Mouse (Mus musculus): ENCODE data around the gene Tom1l2. TPM values are rescaled to one million over a fixed set of nuclear protein-coding genes. Genes with fewer than 3 reads are reported as not detected.

Tom1l2 gene
- total RNA-seq, 4 experiments from 2014 or later = 179 to 207 (median 191) TPM

DNA sequence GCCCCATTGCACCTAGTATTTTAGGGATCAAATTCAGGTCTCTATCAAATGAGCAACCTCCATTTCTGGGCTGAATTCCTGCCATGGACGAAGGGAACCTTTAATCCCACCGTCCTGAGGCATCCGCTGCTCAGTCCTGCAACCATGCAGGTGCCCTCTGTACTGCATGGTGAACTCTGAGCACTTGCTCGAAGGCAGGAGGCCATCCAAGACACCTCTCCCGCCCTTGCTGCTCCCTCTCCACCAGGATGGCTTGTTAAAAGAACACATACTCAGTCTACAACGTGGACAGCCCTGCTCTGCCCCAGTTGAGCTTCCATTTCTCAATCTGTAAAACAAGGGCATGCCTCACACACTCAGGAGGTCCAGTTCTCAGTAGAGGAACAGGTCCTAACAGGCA lies 144.5 kb downstream of the Tom1l2 start:
- DNase-seq (ENCODE audit: low spot score in 2 of 2) = no peak

DNA sequence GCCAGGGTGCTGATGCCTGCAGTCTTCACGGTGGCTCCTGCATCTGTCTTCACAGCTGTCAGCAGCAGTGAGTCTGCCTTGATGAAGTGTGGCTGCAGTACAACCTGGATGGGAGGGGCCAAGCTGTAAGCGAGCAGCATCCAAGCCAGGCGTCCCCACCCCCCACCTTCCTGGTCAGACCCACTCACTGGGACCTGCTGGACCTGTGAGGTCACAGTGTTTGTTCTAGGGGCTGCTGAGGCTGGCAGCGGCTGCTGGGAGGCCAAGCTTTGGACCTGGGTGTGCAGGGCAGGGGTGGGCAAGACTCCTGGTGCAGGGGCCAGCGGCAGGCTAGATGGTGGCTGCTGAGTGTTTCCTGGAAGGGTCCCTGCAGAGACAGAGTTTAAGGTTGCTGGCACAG lies 146.5 kb downstream of the Tom1l2 start:
- DNase-seq (ENCODE audit: low spot score in 2 of 2) = no peak

DNA sequence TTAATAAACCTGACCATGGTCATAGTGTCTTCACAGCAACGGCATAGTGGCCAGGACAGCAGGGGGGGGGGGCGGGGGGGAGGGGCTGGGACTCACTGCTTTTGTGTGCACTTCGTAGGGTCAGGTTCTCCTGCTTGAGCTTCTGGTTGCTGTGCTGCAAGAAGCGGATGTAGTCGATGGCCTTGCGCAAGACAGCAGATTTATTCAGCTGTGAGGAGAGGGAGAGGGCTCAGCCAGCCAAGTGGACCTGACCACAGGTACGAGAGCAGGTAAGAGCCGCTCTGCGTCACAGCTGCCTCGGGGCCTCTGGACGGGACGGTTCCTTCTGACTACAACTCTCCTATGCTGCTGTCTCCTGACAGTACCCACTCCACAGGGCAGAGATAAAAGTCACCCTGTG lies 147.7 kb downstream of the Tom1l2 start:
- no peak for DNase-seq (ENCODE audit: low spot score in 2 of 2)

DNA sequence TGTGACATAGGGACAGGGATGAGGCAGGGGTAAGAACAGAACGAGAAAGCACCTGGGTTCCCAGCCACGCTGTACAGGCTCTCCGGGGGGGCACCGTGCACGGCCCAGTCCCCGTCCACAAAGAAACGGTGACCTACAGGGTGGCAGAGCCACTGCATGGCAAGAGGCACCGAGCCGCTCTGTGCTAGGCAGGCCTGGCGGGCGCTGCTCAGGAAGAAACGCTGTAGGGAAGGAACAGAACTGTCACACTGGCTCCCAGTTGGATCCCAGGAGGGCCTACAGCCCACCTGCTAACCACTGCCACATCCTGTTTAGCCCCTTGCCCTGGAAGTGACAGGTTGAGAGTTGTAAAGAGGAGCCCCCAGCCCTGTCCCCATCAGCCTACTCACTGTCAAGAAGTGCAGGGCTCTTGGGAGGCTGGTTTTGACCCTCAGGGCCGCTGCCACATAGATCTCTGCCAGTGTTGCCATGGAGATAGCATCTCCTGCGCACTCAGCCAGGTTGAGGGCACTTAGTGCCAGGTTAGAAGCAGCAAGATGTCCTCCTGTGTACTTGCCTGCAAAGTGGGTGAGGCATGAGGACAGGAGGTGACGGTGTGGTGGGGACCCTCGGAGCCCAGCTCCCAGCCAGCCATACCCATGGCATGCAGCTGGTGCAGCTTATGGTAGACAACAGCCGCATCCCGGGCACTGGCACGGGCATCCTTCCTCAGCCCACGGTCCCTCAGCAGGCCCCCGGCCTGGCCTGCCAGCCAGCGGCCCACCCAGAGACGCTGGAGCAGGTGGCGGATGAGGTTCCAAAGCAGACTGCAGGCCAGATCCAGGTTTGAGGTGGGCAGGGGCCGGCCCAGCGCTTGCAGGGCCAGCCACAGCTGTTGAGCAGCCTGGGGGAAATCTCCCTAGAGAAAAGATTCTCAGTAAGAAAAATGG lies 149.7 kb downstream of the Tom1l2 start:
- no peak for DNase-seq (ENCODE audit: low spot score in 2 of 2)

DNA sequence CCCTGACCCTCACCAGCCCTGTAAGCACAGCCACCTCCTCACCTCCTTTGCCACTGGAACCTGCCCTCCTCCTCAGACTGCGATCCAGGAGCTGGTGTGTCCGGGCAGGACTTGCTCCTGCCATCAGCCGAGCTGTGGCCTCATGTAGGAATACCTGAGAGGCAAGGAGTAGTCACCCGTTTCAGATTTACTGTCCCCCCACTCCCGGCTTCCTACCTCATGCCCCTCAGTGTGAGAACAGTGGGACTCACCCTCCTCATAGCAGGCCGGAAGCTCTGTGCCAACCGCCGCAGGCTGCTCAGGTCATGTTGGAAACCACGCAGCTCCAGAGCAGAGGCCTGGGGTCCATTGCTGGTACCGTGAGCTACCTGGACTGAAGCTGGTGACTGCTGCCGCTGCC lies 152.3 kb downstream of the Tom1l2 start:
- DNase-seq (ENCODE audit: low spot score in 2 of 2) = no peak

DNA sequence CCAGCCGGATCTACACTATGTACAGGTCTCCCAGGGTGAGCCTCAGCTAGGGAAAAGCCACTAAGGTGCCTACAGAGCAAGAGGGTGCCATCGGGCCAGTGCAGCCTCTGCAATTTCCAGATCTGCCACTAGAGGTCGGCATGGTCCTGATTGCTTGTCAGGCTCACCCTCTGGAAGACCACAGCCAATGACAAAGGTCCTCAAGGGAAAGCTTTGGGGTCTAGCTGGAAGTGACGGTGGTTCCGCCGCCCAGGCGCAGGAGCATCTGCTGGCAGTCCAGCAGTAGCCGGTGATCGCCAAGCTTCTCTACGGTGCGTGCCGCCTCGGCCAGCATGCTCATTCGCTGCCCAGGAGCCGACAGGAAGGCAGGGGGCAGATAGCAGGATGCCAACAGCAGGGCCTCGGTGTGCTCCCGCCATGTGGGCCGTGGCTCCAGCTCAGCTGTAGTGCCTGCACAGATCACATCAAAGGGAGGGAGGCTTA lies 153.0 kb downstream of the Tom1l2 start:
- peak; percentile 89 to 94 for DNase-seq (ENCODE audit: low spot score in 2 of 2)

DNA sequence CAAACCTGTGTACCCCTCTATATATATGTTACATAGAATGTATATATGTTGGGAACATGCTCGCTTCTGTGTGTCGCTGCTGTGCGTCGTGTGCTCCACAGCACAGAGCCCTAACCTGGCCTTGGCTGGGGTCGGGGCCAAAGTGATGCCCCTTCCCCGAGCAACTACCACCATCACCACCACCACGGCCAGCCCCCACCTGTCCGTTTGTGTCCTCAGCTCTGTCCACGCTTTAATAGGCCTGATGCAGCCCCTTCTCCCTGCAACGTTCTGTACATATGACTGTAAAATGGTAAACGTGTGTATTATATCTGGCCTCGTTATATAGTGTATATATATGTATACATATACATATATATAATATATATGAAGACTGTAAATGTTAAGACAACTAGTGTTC lies 154.1 kb downstream of the Tom1l2 start:
- no peak for DNase-seq (ENCODE audit: low spot score in 2 of 2)

DNA sequence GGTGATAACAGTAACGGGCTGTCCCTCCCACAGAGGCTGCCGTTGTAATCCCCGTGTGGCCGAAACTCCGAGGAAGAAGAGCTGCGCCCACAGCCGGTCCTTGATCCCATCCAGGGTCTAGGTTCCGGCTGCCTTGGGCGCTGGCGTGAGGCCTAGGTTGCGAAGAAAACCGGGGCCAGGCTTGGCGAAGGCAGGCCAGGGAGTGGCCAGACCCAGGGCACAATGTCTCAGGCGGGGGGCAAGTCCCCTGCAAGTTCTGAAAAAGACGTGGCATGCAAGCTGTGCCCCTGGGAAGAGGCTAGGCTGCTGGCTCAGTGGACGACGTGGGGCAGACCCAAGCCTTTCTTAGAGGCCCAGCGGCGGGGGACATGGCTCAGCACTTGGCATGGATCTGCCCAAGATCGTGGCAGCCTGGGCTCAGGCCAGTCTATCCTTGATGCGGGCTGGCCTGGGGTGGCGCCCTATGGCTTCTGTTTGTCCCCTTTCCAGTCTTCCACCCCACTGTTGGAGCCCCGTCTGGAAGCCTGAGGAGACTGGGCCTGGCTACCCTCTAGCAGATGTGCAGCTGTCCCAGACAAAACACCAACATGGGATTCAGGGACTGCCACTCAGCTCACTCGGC lies 154.6 kb downstream of the Tom1l2 start:
- no peak for DNase-seq (ENCODE audit: low spot score in 2 of 2)

DNA sequence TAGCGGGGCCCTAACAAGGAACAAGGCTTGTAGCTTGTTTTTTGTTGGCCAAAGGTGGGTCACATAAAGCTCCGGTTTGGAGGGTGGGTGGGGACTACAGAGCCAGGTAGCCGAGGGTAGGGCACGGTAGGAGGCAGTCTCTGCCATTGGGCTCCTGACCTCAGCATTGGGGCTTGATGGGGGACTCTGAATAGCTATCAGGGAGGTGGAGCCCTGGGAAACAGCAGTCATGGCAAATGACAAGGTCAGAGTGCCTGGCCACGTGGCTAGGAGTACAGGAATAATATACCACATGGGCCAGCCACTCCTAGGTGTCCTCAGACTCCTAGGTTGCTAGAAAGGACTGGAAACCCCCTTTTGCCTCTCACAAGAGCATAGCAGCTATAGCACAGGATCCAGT lies 156.4 kb downstream of the Tom1l2 start:
- DNase-seq (ENCODE audit: low spot score in 2 of 2) = no peak

DNA sequence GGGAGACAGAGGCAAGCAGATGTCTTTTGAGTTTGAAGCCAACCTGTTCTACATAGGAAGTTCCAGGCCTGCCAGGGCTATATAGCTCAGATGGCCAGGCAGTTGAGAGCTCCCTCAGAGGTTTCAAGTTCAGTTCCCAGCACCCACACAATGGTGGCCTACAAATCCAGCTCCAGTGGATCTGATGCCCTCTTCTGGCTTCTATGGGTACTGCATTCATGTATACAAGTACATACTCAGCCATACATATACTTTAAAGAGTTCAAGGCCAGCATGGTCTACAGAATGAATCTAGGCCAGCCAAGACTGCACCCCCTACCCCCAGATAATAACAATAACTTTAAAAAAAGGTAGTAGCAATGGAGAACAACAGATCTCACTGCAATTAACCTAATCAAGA lies 157.6 kb downstream of the Tom1l2 start:
- no peak for DNase-seq (ENCODE audit: low spot score in 2 of 2)

DNA sequence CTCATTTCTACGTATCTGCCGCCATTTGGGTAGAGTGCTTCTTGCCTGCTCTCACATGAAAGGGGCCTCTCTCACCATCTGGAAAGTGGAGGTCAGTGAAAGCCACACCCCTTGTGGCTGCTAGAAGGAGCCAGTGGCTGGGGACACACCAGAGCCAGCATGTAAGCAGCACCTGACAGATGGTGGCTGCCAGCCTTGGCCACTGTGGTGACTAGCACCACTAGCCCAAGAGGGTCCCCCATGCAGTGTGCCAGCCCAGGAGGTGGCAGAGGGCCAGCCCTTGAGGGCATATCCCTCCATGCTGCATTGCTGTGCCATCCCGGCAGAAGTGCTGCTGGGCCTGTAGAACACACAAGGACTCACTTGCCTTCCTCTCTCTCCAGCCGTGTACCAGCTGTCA lies 159.1 kb downstream of the Tom1l2 start:
- no peak for DNase-seq (ENCODE audit: low spot score in 2 of 2)

DNA sequence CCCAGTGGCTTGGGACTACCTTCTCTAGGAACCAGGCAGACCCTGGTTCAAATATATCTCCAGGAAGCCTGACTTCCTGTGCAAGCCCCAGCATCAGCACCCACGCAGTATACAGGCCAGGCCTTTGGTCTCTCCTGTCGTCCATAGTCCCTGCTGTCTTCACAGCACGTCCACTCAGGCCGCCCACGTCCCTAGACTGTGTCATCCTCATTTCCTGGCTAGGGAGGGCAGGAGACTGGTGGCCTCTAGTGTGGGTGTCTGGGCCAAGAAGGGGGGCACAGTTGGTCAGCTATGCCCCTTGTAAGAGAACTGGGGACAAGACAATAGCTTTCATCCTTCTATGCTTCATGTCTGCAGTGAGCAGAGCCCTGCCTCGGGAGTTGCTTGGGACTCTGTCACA lies 160.2 kb downstream of the Tom1l2 start:
- DNase-seq (ENCODE audit: low spot score in 2 of 2) = no peak

DNA sequence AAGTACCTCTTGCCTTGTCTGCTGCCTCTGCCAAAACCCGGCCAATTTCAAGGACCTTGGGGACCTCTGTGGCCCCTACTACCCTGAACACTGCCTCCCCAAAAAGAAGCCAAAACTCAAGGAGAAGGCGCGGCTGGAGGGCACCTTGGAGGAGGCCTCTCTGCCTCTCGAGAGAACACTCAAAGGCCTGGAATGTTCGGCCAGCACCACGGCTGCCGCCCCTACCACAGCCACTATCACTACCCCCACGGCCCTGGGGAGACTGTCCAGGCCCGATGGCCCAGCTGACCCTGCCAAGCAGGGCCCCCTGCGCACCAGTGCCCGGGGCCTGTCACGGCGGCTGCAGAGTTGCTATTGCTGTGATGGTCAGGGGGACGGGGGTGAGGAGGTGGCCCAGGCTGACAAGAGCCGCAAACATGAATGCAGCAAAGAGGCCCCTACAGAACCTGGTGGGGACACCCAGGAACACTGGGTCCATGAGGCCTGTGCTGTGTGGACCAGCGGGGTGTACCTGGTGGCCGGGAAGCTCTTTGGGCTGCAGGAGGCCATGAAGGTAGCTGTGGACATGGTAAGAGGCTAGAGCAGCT lies 162.6 kb downstream of the Tom1l2 start:
- no peak for DNase-seq (ENCODE audit: low spot score in 2 of 2)

DNA sequence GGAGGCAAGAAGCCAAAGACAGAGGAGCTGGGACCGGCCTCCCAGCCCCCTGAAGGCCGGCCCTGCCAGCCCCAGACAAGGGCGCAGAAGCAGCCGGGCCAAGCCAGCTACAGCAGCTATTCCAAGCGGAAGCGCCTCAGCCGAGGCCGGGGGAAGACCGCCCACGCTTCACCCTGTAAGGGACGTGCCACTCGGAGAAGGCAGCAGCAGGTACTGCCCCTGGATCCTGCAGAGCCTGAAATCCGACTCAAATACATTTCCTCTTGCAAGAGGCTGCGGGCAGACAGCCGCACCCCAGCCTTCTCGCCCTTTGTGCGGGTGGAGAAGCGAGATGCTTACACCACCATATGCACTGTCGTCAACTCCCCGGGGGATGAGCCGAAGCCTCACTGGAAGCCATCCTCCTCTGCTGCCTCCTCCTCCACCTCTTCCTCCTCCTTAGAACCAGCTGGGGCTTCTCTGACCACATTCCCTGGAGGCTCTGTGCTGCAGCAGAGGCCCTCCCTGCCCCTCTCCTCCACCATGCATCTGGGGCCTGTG lies 163.1 kb downstream of the Tom1l2 start:
- DNase-seq (ENCODE audit: low spot score in 2 of 2) = no peak

DNA sequence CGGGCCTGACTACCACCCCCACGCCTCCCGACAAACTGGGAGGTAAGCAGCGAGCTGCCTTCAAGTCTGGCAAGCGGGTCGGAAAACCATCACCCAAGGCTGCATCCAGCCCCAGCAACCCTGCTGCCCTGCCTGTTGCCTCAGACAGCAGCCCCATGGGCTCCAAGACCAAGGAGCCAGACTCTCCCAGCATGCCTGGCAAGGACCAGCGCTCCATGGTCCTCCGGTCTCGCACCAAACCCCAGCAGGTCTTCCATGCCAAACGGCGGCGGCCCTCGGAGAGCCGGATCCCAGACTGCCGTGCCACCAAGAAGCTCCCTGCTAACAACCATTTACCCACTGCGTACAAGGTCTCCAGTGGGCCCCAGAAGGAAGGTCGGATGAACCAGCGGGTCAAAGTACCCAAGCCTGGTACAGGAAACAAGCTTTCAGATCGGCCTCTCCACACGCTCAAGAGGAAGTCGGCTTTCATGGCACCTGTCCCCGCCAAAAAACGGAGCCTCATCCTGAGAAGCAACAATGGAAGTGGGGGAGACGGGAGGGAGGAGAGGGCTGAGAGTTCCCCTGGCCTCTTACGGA lies 164.3 kb downstream of the Tom1l2 start:
- DNase-seq (ENCODE audit: low spot score in 2 of 2) = no peak

DNA sequence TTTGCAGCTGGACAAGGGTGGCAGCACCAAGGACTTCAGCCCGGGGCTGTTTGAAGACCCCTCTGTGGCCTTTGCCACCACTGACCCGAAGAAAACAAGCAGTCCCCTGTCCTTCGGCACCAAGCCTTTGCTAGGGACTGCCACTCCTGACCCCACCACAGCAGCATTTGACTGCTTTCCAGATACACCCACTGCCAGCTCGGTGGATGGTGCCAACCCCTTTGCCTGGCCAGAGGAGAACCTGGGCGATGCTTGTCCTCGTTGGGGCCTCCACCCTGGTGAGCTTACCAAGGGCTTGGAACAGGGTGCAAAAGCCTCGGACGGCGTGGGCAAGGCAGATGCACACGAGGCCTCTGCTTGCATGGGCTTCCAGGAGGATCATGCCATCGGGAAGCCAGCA lies 165.6 kb downstream of the Tom1l2 start:
- no peak for DNase-seq (ENCODE audit: low spot score in 2 of 2)

DNA sequence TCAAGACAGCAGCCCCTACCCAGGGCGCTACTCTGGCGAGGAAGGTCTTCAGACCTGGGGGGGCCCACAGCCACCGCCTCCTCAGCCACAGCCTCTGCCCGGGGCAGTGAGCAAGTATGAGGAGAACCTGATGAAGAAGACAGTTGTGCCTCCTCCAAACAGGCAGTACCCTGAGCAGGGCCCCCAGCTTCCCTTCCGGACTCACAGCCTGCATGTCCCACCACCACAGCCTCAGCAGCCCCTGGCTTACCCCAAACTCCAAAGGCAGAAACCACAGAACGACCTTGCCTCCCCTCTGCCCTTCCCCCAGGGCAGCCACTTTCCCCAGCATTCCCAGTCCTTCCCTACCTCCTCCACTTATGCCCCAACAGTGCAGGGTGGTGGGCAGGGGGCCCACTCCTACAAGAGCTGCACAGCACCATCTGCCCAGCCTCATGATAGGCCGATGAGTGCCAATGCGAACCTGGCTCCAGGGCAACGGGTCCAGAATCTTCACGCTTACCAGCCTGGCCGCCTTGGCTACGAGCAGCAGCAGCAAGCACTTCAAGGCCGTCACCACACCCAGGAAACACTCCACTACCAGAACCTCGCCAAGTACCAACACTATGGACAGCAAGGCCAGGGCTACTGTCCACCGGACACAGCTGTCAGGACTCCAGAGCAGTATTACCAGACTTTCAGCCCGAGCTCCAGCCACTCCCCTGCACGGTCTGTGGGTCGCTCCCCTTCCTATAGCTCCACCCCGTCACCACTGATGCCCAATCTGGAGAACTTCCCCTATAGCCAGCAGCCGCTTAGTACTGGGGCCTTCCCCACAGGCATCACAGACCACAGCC lies 167.1 kb downstream of the Tom1l2 start:
- peak; percentile 64 to 65 for DNase-seq (ENCODE audit: low spot score in 2 of 2)

DNA sequence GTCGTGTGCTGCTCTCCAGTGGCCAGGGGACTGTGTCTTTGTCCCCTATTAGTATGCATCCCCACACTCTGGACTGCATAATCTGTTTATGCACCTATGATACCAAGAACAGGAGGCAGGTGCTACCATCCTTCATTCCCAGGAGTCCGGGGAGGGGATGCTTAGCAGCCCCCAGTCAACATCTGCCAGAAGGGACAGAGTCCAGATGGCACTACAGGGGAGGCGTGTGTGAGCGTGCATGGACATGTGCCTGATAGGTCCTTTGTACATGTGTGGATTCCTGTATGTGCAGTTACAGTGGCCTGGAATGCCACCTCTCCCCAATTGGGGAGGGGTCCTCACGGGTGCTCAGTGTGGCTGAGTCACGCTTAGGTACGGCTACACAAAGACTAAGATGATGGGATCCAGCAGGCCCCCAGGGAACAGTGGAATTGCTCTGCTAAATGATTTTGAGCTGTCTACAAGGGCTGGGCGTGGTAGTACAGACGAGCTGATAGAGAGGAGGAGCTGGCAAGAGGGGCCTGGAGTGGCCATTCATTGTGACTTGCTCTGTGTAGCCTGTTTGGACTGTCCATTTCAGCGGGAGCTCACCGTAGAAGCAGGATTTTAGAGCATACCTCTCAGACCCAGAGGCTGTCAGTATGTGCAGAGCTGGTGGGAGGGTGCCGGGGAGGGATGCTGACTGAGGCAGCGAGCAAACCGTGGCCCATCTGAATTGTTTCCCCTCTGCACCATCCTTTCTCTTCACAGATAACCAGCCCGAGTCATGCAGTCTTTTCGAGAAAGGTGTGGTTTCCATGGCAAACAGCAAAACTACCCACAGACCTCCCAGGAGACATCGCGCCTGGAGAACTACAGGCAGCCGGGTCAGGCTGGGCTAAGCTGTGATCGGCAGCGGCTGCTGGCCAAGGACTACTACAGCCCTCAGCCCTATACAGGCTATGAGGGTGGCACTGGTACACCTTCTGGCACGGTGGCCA lies 168.1 kb downstream of the Tom1l2 start:
- DNase-seq (ENCODE audit: low spot score in 2 of 2) = peak in 1 of 2 experiments; percentile 55

DNA sequence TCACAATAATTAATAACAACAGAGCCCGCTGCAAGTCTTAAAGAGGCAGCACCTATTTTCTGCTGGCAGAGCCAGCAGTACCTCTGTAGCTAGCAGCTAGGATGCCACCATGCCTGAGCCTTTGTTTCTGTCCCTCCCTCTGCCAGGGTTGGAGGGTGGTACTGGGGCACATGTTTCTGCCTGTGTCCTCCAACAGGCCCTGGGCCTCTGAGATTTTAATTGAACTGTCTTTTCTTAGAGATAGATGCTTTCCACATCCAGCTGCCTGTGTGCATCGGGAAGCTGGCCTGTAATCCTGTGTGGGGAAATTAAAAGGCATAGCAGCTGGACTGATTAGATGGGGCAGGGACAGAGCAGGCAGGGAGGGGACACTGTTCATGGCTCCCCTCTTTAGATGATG lies 170.0 kb downstream of the Tom1l2 start:
- DNase-seq (ENCODE audit: low spot score in 2 of 2) = no peak
